Mouse (Mus musculus) lung, postnatal 10 days (tissue): ENCODE data around the gene Hsd11b2.
A peak's percentile ranks its signal among the peaks of the same experiment; 100 is the strongest.

Experiments used
- DNase-seq: peaks from one replicate; pipeline ENCODE4 v3.0.0; 2021

The Hsd11b2 gene

DNA sequence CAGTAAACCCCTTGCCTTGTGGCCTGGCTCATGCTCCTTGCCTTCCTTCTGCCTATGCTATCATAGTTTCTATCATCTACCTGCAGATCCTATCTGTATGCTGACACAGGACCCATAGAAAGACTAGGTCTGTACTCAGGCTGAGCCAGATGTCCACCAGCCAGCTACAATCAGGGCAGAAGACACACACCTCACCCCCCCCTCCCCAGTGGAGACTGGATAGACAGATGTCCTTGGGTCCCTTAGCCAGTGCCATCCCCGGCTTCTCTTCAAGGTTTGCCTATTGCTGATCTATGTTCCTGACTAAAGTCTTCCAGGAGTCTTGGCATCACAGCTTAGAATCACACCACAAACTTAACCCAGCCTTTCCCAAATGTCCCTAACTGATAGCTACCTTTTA lies 9.7 kb downstream of the Hsd11b2 start:
- no peak for DNase-seq

- DNase-seq: no peak
Measured at GRCm38 (mm10) chr8:105529271-105529670, 10.7 kb downstream of the Hsd11b2 start.

- peak; percentile 88 for DNase-seq
Measured at GRCm38 (mm10) chr8:105531774-105532173, 13.2 kb downstream of the Hsd11b2 start.

DNA sequence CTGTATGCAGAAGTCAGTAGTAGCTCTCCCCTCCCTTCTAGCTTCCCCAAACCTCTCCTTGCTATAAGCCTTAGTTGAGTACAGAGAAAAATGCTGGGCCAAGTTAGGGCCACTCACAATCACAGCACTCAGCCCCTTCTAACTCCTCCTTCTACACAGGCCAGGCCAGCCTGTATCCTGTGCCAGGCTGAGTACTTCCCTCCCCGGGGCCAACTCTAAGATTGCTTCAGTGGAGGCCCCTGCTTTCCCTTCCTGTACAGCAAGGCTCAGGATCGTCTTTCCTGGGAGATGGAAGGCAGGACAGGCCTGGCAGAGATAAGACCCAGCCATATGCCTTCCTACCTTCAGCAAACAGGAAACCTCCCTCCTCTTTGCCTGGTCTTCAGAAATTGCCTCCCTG lies 14.9 kb downstream of the Hsd11b2 start:
- DNase-seq: peak; percentile 75

GRCm38 (mm10) chr8:105533892-105534329 lies 15.4 kb downstream of the Hsd11b2 start:
- DNase-seq: peak; percentile 93

DNA sequence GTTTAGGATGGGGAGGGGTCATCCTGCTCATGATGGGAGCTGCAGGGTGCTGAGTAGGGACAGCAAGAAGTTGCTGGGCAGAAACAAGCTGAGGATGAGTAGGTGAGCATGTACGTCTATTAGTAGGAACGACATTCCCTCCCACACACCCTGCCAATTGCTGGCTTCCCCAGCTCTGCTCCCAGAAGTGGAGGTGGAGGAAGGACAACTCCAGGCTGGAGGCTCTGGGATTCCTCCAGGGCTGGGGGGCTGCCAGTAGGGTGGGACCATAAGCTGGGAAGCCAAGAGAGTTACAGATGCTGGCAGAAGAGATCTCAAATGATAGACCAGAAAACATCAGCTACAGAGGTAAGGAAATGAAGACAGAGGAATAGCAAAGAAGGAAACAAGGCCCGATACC lies 18.0 kb downstream of the Hsd11b2 start:
- no peak for DNase-seq

- DNase-seq: no peak
Measured at GRCm38 (mm10) chr8:105537011-105537677, 18.6 kb downstream of the Hsd11b2 start.

DNA sequence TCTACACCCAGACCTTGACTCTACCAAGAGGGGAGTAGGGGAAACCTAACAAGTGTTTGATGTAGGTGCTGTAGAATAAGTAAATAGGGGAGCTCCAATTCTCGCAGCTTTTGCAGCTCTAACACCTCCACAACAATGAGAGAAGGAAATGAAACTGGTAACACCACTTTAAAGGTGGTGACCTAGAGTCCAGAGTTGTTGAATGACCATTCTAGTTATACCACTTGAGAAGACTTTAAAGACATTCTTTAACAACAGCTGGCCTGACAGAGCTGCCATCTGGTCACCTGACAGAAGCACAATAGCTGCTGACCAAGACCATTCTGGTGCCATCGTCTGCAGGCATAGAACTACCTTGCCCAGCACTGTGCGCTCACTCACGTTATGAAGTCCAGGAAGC lies 20.4 kb downstream of the Hsd11b2 start:
- no peak for DNase-seq

GRCm38 (mm10) chr8:105542032-105542656 lies 23.6 kb downstream of the Hsd11b2 start:
- DNase-seq: no peak

DNA sequence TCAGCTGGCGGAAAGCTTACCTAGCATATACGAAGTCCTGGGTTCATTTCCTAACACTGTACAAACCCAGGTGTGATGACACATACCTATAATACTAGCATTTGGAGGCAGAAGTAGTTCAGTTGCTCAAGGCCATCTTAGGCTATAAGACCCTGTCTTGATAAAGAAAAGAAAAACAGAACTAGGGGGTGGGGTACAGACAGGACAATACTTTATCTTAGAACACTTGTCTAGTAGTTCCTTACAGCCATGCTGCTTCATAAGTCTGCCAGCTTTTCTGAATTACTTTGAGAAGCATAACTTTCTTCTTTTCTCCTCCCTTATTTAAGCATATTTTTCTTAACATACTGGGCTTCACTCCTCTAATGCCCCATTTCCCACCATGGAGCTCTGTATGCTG lies 24.3 kb downstream of the Hsd11b2 start:
- DNase-seq: no peak

DNA sequence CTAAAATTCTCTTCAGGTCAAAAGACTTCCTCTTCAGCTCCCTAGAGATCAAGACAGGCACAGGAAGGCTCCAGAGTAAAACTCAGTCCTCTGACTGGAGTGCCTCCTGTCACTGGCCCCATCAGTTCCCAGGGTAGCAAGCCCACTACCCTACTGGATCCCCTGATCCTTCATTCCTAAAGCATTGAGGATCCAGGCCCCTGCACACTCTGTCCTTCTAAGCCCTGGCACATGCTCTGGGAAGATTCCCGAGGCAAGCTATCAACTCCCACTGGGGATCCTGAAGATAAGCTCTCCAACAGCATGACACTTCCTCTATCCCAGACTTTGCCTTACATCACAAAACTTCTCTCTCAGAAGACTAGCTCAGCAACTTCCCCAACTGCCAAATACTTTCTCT lies 25.1 kb downstream of the Hsd11b2 start:
- no peak for DNase-seq

GRCm38 (mm10) chr8:105544544-105545205 lies 26.1 kb downstream of the Hsd11b2 start:
- peak; percentile 46 for DNase-seq

- DNase-seq: peak; percentile 46
Measured at GRCm38 (mm10) chr8:105545249-105545648, 26.7 kb downstream of the Hsd11b2 start.

- DNase-seq: peak; percentile 69
Measured at GRCm38 (mm10) chr8:105546384-105547350, 28.1 kb downstream of the Hsd11b2 start.

- no peak for DNase-seq
Measured at GRCm38 (mm10) chr8:105549506-105549905, 31.0 kb downstream of the Hsd11b2 start.

- DNase-seq: no peak
Measured at GRCm38 (mm10) chr8:105550083-105550482, 31.5 kb downstream of the Hsd11b2 start.

- no peak for DNase-seq
Measured at GRCm38 (mm10) chr8:105552032-105552431, 33.5 kb downstream of the Hsd11b2 start.

DNA sequence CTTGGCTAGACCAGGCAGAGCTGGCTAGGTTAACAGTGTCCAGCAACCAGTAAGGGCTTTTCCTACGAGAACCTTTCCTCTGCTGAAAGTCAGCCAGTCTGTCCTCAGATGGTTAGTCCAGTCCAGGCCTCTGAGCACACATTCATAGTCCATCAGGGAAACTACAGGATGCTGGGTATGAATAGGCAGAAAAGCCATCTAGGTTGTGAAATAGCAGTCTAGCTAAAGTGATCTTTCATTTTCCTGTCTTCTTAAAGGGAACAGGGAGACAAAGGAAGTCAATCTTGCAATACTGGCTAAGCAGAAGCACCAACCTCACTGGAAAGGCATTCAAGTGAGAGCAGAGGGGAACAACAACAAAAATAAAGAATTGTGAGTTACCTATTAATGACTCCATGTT lies 34.3 kb downstream of the Hsd11b2 start:
- DNase-seq: no peak

DNA sequence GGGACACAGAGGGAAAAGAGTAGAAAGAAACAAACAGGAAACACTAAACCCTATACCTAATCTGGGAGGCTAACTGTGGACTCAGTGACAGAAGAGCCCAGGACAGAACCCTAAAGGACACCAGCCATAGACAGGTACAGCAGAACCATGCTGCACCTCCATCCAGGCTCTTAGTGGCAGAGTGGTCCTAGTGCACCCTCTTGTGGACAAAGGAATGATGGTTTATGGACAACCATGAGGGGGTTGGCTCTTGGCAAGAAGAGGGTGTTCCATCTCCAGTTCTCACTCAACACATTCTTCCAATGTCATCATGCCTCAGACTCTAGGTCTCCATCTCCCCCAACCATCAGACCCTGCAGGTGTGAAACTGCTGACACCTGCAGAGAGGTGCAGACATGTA lies 35.5 kb downstream of the Hsd11b2 start:
- peak; percentile 87 for DNase-seq

GRCm38 (mm10) chr8:105555230-105555629 lies 36.7 kb downstream of the Hsd11b2 start:
- DNase-seq: no peak

- DNase-seq: no peak
Measured at GRCm38 (mm10) chr8:105562863-105563262, 44.3 kb downstream of the Hsd11b2 start.

- DNase-seq: no peak
Measured at GRCm38 (mm10) chr8:105563871-105564270, 45.3 kb downstream of the Hsd11b2 start.
